Mouse (Mus musculus): ENCODE results near the gene 4931429L15Rik.

DNA sequence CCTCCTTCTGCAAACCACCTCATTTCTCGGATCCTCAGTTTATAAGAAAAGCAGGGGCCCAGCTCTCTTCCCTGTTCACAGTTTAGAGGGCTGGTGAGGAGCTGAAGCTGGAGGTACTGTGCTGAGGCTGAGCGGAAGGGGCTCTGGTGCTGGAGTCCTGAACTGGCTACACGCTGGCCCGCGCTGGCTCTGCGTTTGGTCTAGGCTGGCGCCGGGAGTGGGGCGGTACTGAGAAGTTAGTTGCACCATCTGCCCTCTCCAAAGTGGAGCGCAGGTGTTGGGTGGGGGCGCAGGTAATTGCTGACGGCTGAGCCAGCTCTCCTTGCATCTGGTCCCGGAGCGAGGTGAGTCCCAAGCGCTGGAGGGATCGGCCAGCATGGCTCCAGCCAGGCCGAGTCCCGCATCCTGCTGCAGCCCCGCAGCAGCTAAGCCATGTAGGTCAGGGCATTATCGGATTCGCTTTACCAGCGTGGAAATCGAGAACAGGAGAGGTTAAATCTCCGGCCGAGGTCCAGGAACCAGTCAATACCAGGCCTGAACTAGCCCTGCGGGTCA, 14.8 kb upstream of the 4931429L15Rik start:
- TF ChIP-seq CTCF (IDR thresholded peaks at IDR 0.05; ENCODE audit: extremely low read depth, insufficient read depth, low read length) (no peak), POLR2A (IDR thresholded peaks at IDR 0.05; ENCODE audit: extremely low read depth, insufficient read depth, low read length) (no peak)

All from cortical plate, adult 2 months (tissue).